Mouse (Mus musculus) thymus, postnatal 4 days (tissue): Measurements from ENCODE around the gene Wdr83.

Source experiments
- DNase-seq: peaks from one replicate; pipeline ENCODE4 v3.0.0; 2021

The Wdr83 gene

DNA sequence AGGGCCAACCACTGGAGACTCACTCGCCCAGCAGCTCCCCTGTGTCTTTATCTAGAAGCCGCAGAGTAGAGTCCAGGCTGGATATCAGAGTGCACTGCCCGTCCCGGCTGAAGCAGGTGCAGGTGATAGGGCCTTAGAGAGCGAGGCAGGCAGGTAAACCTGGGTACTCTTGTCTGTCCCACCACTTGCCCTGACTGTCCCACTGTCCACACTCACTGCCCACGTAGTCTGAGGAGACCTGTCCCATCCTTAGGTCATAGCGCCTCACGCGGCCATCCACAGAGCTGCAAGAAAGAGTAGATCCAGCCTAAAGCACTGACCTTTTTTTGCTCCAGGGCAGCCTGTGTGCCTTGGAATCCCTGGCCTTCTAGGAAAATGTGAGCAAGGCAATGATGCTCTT, 5.1 kb downstream of the Wdr83 start:
- no peak for DNase-seq

DNA sequence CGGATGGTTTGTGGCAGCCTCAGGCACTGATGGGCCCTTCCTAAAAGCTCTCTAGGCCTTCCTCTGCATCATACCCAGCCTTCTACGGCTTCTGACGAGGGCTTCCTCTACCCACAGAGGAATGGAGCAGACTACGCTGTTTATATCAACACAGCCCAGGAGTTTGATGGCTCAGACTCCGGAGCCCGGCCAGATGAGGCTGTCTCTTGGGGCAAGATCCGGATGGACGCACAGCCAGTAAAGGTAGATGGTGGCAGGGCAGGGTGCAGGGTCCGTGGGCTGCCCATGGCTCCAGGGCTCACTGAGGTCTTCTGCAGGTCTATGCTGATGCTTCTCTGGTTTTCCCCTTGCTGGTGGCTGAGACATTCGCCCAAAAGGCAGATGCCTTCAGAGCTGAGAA, 6.5 kb downstream of the Wdr83 start:
- no peak for DNase-seq

DNA sequence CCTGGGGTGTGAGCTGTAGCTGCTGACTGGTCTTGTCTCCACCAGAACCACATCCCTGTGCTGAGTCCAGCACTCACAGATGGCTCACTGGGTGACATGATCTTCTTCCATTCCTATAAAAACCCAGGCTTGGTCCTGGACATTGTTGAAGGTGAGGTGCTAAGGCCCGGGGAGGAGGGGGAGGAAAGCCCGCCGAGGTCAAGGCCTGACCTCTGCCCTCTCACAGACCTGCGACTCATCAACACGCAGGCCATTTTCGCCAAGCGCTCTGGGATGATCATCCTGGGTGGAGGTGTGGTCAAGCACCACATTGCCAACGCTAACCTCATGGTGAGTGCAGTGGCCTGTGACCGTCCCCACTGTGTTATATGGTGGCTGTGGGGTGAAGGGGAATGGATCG, 6.9 kb downstream of the Wdr83 start:
- no peak for DNase-seq

DNA sequence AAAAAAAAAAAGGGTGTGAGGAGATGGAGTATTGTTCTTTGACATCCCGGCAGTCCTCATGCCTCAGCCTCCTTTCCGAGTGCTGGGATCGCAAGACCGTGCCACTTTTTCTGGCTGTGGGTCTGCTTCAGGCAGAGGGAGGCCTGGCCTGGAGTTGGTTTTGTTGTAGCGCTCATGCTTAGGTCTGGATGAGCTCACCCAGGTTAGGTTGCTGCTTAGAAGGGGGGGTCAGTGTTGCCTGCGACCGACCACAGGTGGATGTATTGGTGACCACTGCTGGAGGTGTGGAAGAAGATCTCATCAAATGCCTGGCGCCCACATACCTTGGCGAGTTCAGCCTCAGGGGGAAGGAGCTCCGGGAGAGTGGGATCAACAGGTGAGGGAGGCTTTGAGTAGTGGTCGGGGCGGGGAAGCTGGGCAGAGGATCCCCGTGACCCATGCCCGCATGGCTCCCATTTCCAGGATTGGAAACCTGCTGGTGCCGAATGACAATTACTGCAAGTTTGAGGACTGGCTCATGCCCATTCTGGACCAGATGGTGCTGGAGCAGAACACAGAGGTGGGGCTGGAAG, 8.0 kb downstream of the Wdr83 start:
- no peak for DNase-seq

DNA sequence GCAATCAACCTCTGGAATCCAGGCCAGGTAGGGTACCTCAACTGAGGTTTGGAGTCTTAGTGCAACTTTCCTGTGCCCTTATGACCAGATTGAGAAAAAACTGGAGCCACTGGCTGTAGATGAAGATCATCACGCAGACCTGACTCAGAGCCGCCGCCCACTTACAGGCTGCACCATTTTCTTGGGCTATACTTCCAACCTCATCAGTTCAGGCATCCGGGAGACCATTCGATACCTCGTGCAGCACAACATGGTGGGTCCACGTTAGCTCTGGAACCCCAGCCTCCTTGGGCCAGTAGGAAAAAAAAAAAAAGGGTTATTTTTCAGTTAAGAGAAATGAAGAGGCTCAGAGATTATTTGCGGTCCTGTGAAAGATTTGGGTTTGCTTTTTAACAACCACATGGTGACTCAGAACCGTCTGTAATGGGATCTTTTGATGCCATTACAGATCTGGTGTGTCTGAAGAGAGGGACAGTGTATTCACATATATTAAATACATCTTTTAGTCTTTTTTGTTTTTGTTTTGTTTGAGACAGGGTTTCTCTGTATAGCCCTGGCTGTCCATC, 8.7 kb downstream of the Wdr83 start:
- DNase-seq, result peak; percentile 43

DNA sequence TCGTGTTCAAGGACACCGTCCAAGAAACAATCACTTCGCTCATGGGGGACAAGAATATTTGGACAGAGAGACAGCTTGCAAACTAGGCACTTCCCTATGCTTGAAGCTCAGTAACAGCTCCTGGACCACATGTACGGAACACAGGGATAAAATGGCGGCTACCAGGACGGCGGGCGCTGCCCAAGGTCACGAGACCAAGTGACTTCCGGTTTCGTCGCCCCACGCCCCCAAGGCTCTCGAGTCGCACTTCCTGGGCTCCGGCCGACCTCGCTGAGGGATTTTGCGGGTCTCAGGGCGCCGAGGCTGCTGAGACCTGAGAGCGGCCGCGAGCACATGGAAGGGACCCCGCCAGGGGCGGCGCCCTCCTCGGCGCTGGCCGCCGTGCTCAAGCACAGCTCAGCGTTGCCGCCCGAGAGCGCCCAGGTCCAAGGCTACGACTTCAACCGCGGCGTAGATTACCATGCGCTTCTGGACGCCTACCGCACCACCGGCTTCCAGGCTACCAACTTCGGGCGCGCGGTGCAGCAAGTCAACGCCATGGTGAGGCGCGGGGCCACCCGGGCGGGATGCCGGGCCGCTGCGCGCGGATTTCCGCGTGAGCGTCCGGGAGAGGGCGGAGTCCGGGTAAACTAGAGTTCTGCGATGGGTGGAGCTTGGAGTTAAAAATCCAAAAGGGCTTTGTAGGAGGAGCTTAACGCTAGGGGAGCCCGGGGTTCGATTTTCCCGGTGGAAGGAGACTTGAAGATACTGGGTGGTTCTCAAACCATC, 9.4 kb downstream of the Wdr83 start, which contains the start of gene Dhps:
Dhps (plus strand) TSS at position 244 of the 768 bp plus-strand sequence.
- peak; percentile 89 for DNase-seq

DNA sequence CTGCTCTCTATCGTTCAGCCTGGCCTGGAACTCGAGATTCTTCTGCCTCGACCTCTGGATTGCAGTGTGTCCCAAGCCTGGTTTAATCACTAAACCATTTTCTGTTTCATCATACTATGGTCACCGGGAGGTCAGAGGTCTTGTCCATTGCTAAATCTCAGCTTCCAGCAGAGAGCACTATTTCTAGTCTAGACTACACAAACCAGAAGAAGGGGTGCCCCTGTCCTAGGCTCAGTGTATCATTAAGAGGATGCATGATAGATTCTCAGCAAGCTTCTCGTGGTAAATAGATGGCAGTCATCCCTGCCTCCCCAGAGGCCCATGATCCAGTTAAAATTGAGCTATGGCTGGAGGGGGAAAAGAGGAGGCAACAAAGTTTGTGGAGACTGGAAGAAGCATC, 10.1 kb downstream of the Wdr83 start:
- DNase-seq, result no peak

DNA sequence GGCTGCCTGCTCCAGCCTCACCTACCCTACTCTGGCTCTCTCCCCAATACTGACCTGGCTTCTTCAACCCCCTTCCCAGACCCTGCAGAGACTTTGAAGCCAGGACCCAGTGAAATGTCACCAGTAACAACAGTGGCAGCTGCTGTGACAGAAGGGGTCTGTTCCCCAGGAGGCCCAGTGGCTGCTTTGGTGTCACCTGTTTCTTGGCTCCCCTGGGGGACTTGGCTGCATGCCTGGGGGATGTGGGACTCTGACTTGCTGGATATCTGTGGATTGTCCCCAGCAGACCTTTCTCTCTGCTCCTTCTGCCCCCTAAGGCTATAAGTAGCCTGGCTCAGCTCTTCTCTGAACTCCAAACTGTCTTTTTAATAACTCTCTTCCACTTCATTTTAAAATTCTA, 13.1 kb downstream of the Wdr83 start, which contains the start of gene Gm5741:
Gm5741 (minus strand) TSS at position 1 of the 400 bp plus-strand sequence.
- no peak for DNase-seq

DNA sequence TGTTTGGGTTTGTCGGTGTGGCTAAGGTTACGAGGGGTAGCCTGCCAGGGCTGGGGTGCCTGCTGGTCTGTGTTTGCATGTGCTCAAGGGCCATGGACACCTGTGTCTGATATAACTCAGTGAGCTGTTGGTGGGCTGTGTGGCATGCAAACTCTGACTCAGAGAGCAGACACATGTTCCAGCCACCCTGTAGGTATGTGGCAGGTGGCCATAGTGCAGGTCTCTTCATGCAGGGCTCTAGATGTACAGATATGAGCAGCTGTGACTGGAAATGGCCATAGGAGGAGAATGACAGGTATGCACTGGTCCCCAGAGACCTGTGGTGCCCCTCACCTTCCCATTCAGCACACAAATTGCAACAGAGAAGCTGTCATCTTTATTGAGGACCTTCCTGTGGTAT, 14.0 kb downstream of the Wdr83 start:
- DNase-seq, result no peak

DNA sequence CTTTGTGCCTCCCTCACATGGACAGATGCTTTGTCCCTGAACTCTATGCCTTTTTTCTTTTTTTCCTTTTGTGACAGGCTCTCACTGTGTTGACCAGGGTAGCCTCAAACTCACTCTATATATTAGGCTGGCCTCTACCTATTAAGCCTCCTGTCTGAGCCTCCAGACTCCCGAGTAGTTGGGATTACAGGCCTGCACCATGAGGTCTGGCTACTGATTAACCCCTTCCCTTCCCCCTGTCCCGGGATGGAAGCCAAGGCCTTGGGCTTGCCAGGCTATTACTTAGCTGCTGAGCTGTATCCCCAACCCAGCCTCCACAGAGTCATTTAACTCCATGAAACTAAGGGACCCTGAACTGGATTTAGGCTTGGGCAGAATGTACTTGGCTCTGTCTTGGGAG, 15.9 kb downstream of the Wdr83 start:
- no peak for DNase-seq

DNA sequence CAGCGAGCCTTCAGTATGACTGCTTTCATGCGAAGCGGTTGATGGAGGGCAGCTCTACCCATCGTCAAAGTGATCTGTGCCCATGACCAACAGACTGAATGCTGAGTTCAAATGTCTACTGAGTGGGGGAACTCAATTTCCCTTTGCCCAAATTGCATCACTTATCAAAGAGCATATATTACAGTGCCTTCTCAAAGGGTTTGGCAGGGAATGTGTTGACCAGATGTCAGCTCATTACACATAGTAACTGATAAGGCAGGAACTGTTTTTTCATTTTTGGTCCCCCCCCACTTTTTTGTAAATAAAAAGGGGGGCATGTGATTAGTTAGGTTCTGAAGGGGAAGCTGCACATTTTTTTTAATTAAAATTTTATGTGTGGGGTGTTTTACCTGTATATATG, 18.5 kb downstream of the Wdr83 start:
- no peak for DNase-seq

DNA sequence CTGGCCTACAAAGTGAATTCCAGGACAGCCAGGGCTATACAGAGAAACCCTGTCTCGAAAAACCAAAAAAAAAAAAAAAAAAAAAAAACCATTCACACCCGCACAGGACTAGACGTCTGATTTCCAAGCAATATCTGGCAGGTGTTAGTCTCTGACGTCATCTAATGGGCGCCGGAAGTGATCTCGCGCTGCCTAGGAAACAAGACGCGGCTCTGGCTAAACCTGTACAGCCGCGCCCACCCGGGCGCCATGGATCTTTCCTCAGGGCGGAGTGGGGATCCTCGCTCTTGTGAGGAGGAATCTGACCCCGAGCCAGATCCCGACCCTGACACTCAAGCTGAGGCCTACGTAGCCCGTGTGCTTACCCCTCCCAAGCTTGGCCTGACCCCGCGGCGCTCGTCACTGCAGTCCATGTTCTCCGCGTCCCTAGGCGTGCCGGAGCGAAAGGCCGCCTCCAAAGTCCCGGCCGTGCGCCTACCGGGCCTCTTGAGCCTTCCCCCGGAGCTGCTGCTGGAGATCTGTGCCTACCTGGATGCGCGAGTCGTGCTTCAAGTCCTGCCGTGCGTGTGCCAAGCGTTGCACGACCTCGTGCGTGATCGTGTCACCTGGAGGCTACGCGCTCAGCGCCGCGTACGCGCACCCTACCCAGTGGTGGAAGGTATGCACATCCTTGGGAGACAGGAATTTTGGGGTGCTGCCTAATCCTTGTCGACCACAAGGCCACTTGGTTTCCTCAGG, 21.1 kb downstream of the Wdr83 start, which contains the start of gene Fbxw9:
Fbxw9 (plus strand) TSS at position 177 of the 738 bp plus-strand sequence.
- peak; percentile 88 for DNase-seq

DNA sequence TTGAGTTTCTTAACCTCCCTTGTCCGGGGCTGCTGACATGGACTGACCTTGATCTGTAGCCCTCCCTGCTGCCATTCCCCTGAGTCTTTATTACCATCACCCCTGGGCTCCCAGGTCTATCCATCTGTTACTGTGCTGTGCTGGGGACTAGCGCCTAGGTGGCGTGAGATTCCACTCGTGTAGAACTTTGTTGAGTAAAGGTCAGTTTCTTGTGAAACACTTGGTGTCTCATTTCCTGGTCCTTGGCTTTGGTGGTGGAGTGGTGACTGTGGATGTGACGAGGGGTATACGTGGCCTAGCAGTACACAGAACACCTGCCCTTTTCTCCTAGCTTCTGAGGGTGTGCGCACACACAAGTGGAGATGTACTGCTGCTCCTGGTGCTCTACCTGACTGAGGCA, 23.7 kb downstream of the Wdr83 start:
- no peak for DNase-seq

DNA sequence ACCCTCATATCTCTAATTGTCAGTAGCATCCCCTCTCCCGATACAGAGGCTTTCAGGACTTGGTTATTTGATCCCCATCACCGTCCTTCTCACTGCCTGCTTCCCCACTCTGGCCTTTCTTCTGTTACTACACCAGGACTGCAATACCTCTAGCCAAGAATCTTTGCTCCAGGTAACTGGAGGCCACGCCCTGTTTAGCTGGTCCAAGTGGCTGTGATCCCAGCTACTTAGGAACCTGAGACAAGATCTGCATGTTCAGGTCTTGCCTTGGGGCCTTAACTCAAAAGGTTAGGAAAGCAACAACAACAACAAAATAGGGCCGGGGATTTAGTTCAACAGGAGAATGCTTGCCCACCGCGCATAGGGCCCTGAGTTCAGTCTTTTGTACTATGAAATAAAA, 37.5 kb downstream of the Wdr83 start:
- no peak for DNase-seq

DNA sequence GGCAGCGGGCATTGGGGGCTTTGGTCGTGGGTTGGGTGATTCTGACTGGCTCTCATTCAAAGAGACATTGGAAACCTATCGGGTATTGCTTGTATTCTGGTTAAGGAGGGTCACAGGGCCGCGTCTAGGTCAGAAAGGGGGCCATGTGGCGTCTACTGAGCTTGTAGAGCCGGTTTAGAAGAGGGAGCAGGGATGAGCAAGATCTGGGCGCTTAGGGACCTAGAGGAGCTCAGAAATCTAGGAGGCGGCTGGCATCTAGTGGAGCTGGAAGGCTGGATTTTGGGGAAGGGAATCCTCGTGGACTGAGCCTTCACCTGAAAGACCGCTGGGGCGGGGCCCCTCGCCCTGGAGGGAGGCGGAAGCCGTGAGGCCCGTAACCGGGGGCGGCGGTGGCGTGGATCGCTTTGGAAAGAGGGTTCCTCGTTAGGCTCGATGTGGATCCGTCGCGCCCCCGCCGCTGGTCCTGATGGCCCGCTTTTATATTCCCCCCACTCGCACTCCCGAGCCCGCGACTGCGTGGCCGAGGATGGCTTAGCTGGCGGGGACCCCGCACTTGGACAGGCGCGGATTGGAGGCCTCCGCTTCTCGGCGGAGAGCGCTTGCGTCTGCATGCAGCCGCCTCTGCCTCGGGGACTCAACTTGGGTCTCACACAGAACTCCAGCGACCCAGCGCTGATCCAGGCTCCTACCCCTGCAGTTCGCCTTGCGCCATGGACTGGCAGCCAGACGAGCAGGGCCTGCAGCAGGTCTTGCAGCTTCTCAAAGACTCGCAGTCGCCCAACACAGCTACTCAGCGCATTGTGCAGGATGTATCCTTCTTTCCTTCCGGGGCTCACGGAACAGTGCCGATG, 43.2 kb downstream of the Wdr83 start:
- peak; percentile 86 for DNase-seq

DNA sequence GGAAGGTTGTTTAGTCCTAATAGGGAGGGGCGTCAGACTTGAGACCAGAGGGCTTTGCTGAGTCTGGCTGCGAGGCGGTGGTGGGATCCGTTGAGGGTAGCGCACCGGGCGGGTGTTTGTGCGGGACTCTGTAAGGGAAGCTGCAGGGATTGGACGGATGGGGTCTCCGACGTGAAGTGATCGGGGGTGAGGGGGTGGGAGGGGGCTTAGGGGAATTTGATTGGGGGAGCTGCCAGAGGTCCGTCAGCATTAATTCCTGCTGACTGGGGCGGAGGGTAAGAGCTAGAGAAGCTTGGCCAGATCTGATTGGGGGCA, 43.8 kb downstream of the Wdr83 start:
- DNase-seq, result no peak

DNA sequence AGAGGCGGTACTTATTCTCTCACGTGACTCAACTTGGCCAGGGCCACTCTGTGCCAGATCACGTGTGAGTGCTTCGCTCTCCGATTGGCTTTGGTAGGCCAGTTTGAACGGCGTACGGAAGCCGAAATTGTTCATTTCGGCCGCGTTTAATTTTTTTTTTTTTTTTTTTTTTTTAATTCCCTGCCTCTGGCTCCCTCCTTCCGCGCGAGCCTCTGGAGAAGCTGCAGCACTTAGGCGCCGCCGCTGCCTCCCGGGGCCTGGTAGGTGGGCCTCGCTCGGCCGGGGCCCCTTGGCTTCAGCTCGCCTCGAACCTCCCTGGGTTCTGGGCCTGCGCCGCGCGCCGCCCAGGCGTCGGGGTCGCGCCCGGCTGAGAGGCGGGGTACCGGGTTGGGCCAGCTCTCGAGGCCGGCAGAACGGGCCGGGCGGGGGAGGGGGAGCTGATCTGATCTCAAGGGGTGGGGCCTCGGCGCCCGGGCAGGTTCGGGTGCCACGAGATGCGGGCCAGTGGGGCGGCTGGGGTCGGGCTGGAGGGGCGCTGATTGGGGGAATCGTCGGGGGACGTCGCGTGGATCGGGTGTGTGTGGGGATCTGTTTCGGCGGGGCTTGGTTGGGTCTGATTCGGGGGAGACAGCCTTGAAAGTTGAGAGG, 44.3 kb downstream of the Wdr83 start, which contains the start of gene Tnpo2:
Tnpo2 (plus strand) TSS at position 198 of the 648 bp plus-strand sequence.
- DNase-seq, result peak; percentile 84

DNA sequence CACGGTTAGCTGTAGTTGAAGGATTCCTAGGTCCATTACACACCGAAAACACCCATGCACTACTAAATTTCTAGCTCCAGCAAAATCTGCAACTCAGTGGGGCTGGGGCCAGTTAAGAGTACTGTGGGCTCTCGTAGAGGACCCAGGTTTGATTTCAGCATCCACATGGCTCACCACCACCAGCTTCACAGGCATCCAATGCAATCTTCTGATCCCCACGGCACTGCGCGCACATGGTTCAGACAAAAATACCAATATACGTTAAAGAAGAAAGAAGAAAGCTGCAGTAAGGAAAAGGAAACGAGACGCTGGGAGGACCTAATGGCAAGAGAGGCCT, 44.8 kb downstream of the Wdr83 start:
- no peak for DNase-seq

DNA sequence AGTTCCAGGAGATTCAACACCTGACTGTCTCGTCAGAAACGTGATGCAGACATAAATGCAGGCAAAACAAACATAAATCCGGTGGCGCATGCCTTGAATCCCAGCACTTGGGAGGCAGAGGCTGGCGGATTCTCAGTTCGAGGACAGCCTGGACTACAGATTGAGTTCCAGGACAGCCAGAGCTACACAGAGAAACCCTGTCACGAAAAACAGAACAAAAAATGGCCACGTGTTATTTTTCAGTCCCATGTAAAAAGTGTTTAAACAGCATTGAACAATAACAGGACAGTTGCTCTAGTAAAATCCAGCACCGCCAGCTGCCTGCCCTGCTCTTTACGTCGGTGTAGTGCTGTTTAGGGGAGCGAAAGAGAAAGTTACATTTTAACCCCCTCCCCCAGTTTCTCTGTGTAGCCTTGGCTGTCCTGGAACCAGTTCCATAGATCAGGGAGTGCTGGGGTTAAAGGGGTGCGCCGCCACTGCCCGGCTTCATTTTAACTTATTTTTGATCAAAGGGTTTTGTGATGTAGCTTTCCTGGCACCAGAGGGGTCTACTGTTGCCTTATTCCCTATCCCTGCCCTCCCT, 45.3 kb downstream of the Wdr83 start:
- peak; percentile 42 for DNase-seq

DNA sequence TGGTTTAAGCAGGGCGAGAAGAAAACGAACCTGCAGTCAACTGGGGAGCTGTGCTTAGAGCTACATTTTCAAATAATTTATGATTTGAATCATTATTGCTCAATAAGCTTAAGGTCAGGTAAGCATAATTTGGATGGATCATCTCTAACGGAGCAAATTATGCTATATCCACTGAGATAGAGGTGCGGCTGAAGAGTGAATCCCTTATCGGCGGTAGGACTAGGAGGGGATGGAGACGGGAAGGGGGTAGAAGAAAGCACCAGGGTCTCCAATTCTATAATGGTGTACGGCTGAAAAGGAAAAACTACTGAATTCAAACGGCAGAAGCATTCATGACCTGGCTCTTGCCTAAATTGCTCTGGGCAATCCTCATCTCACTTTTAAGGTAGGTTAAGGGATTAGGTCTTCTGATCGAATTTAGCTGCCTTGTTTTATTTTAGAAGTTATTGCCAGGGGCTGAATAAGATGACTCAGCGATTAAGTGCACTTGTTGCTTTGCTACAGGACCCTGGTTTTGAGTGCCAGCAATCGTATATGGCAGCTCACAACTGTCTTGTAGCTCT, 45.9 kb downstream of the Wdr83 start:
- DNase-seq, result no peak

DNA sequence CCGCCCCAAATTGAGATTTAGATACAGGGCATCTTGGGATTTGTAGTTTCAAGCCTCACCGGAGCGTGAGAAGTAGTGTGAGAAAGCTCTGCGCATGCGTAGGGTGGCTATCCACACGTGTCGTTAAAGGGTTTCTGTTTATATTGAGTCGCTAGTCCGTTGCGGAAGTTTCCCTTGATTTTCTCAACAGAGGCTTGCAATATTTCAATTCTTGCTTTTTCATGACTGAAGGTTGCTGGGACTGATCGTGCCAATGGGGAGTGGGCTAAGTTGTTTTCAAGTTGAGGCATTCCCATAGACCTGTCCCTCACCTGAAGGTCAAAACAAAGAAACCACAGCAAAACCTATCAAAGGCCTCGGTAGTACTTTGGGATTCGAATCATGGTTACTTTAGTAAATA, 46.3 kb downstream of the Wdr83 start:
- peak; percentile 90 for DNase-seq

DNA sequence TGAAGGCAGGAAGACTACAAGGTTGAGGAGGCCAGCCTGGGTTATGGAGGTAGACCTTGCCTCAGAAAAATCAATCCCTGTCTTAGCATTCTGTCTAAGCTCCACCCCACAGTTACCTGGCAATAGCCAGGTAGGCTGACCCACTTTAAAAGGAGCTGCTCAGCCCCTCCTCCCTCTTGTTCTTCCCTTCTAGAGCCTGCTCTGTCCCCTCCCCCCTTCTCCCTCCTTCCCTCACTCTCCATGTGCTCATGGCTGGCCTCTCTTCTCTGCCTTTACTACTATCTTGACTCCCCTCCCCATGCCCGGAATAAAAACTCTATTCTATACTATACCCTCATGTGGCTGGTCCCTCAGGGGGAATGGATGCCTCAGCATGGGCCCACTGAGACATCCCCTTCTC, 47.2 kb downstream of the Wdr83 start:
- DNase-seq, result no peak
